Mouse (Mus musculus): ENCODE data around the gene Lepr. TPM values are rescaled to one million over a fixed set of nuclear protein-coding genes. Genes with fewer than 3 reads are reported as not detected.
"Not testable (repeated sequence)": the region's sequence is repeated elsewhere in the genome, so short reads cannot be mapped to it uniquely, and the experiment has no call there.

Gene Lepr
- total RNA-seq, 1 experiment from 2014 or later = not detected

GRCm38 (mm10) chr4:101707953-101708352, 9.3 kb upstream of the Lepr start:
- no peak for ATAC-seq (replicated peaks in 1 of 2; ENCODE audit: insufficient read depth in 1 of 2, low FRiP score in 2 of 2, low TSS enrichment in 1 of 2, low read depth in 1 of 2, poor library complexity in 2 of 2, severe bottlenecking in 2 of 2)

- no peak for ATAC-seq (replicated peaks in 1 of 2; ENCODE audit: insufficient read depth in 1 of 2, low FRiP score in 2 of 2, low TSS enrichment in 1 of 2, low read depth in 1 of 2, poor library complexity in 2 of 2, severe bottlenecking in 2 of 2)
These were observed 6.8 kb upstream of the Lepr start for GRCm38 (mm10) chr4:101710361-101710760.

GRCm38 (mm10) chr4:101711100-101711499, 6.1 kb upstream of the Lepr start:
- no peak for ATAC-seq (replicated peaks in 1 of 2; ENCODE audit: insufficient read depth in 1 of 2, low FRiP score in 2 of 2, low TSS enrichment in 1 of 2, low read depth in 1 of 2, poor library complexity in 2 of 2, severe bottlenecking in 2 of 2)

DNA sequence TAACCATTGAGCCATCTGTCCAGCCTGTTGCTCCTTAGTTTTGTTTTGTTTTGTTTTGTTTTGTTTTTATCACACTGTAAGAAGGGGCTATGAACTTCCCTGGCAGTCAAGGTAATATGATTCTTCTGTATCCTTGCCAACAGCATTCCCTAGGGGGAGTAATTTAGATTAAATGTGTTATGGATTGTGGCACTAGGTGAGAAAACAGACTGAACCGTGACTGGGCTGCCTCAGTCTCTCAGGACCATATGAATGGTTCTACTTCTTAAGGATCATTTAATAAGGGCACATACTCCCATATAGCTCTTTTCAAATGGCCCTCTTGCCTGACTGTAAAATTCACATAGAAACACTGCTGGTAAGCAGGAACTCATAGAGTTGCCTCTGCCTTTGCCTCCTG, 4.6 kb upstream of the Lepr start:
- ATAC-seq (replicated peaks in 1 of 2; ENCODE audit: insufficient read depth in 1 of 2, low FRiP score in 2 of 2, low TSS enrichment in 1 of 2, low read depth in 1 of 2, poor library complexity in 2 of 2, severe bottlenecking in 2 of 2) = no peak

DNA sequence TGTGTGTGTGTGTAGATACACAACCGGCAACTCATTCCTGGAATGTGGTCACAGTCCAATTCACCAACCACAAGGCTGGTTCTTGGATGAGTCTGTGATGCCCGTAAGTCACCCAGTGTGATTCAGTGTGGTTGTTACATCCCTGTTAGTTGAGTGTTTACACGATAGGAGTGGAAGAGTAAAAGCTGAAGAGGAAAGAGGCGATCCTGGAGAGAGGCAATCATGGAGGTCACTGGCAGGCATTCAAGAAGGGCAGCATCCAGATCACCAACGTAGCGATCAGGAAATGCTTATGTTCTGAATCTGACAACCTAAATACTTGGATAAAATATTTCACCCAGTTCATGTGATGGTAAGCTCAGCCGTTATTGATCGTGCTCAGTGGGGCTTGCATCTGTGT, 1.9 kb upstream of the Lepr start:
- no peak for ATAC-seq (replicated peaks in 1 of 2; ENCODE audit: insufficient read depth in 1 of 2, low FRiP score in 2 of 2, low TSS enrichment in 1 of 2, low read depth in 1 of 2, poor library complexity in 2 of 2, severe bottlenecking in 2 of 2)

DNA sequence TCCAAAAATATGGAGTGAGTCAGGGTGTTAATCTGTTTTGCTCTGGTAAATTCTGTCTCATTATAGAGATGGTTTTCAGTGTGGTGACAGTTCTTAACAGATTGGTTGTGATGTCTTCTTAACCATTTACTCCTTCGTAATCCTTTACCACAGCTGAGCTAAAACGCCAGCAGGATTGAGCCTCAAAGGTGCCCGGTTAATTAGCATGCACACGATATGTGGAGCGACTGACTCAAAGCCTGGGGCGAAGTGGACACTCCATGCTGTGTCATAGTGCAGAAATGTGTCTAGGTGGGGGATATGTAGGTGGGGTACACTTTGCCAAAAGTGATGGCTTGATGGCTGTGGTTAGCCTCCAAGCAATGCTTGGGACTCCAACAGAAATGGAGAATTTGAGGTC, 1.4 kb upstream of the Lepr start:
- ATAC-seq (replicated peaks in 1 of 2; ENCODE audit: insufficient read depth in 1 of 2, low FRiP score in 2 of 2, low TSS enrichment in 1 of 2, low read depth in 1 of 2, poor library complexity in 2 of 2, severe bottlenecking in 2 of 2) = no peak

DNA sequence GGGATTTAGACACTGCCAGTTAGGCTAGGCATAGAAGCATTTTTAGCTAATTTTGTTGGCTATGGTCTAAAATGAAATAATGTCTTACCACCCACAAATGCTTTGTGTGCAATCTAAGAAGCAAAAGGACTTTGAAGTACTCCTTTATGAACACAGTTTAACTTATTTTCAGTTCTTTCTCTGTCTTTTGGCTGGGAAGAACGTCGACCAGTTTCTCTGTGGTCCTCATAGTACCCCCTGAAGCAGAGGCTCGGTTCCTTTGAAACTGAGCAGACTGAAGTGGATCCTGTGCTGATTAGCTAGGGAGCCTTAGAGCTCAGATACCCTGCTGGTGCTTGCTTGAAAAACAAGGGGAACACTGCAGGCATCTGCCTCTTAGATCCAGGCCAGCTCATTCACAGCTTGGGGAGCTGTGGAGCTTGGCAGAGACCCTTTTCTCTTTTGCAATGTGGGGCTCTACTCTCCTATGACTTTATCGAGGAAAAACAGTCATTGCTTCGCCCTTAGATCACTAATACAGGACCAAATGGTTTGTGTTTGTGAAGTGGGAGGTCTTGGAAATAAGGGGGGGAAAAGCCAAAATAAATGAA, 1.9 kb downstream of the Lepr start:
- ATAC-seq (replicated peaks in 1 of 2; ENCODE audit: insufficient read depth in 1 of 2, low FRiP score in 2 of 2, low TSS enrichment in 1 of 2, low read depth in 1 of 2, poor library complexity in 2 of 2, severe bottlenecking in 2 of 2) = no peak

DNA sequence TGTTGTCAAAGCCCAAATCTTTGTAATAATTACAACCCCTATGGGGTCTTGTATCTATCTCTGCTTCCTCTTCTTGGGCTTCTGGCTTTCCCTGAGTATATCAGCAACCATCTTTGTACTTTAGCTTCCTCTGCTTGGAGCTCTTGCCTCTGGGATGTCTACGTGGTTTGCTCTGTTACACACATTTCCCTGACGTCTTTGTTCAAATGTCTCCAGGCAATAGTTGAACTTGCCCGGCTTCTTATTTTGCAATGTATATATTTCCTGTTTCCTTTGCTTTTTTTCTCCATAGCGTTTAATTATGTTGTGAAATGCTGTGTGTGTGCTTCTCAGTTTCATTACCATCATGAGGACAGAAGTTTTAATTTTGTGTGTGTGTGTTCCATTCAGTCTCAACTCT, 4.5 kb downstream of the Lepr start:
- no peak; a peak in 1 of 4 replicates for ATAC-seq (replicated peaks in 1 of 2; ENCODE audit: insufficient read depth in 1 of 2, low FRiP score in 2 of 2, low TSS enrichment in 1 of 2, low read depth in 1 of 2, poor library complexity in 2 of 2, severe bottlenecking in 2 of 2)

- ATAC-seq (replicated peaks in 1 of 2; ENCODE audit: insufficient read depth in 1 of 2, low FRiP score in 2 of 2, low TSS enrichment in 1 of 2, low read depth in 1 of 2, poor library complexity in 2 of 2, severe bottlenecking in 2 of 2) = no peak
These were observed 24.8 kb downstream of the Lepr start for GRCm38 (mm10) chr4:101741973-101742372.

- ATAC-seq (replicated peaks in 1 of 2; ENCODE audit: insufficient read depth in 1 of 2, low FRiP score in 2 of 2, low TSS enrichment in 1 of 2, low read depth in 1 of 2, poor library complexity in 2 of 2, severe bottlenecking in 2 of 2) = no peak
These were observed 28.3 kb downstream of the Lepr start for GRCm38 (mm10) chr4:101745534-101745933.

DNA sequence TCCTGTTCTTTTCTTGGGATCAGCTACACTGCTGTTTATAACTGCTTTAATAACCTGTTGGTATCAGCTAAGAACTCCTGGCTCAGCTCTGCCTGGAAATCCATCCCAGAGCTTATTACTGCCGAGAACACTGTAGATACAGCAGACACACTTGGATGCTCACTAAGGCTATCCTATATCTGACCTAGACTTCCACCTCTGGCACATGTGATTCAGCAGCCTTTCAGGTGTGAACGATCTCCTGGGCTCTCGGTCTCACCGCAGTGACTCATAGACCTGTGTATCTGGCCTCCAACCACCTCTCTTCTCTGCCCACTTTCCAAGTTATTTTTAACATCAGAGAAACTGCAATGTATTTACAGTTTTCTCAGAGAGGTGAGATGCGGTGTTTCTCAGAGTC, 43.3 kb downstream of the Lepr start:
- no peak for ATAC-seq (replicated peaks in 1 of 2; ENCODE audit: insufficient read depth in 1 of 2, low FRiP score in 2 of 2, low TSS enrichment in 1 of 2, low read depth in 1 of 2, poor library complexity in 2 of 2, severe bottlenecking in 2 of 2)

- not testable (repeated sequence) for ATAC-seq (replicated peaks in 1 of 2; ENCODE audit: insufficient read depth in 1 of 2, low FRiP score in 2 of 2, low TSS enrichment in 1 of 2, low read depth in 1 of 2, poor library complexity in 2 of 2, severe bottlenecking in 2 of 2)
These were observed 126.7 kb downstream of the Lepr start, which contains the start of gene B020004J07Rik for GRCm38 (mm10) chr4:101843923-101844322. Gene B020004J07Rik, minus strand, starts transcription at chr4:101844023.

- no peak for ATAC-seq (replicated peaks in 1 of 2; ENCODE audit: insufficient read depth in 1 of 2, low FRiP score in 2 of 2, low TSS enrichment in 1 of 2, low read depth in 1 of 2, poor library complexity in 2 of 2, severe bottlenecking in 2 of 2)
These were observed 133.7 kb downstream of the Lepr start for GRCm38 (mm10) chr4:101850908-101851307.

- ATAC-seq (replicated peaks in 1 of 2; ENCODE audit: insufficient read depth in 1 of 2, low FRiP score in 2 of 2, low TSS enrichment in 1 of 2, low read depth in 1 of 2, poor library complexity in 2 of 2, severe bottlenecking in 2 of 2) = peak in 1 of 2 experiments; percentile 46; a peak in 1 of 4 replicates
These were observed 143.7 kb downstream of the Lepr start for GRCm38 (mm10) chr4:101860873-101861272.

DNA sequence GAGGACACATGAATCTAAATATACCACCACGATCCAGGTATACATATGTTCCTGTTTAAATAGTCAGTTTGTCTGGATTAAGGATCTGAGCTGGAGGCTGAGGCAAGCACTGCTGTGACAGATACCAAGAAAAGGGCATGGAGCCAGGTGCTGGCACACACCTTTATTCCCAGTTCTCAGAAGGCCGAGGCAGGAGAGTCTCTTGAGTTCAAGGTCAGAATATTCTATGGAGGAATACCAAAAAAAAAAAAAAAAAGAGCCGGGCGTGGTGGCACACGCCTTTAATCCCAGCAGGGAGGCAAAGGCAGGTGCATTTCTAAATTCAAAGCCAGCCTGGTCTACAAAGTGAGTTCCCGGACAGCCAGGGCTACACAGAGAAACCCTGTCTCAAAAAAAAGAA, 145.1 kb downstream of the Lepr start:
- no peak for ATAC-seq (replicated peaks in 1 of 2; ENCODE audit: insufficient read depth in 1 of 2, low FRiP score in 2 of 2, low TSS enrichment in 1 of 2, low read depth in 1 of 2, poor library complexity in 2 of 2, severe bottlenecking in 2 of 2)

Other genes starting within 250 kb of the Lepr start
- gene Dnajc6, start 220.8 kb upstream of the Lepr start, total RNA-seq (2017) = 42.5 and 48.3 TPM in 2 replicates
- gene Leprot, start 69.7 kb upstream of the Lepr start, total RNA-seq (2017) = 61.5 and 64.7 TPM in 2 replicates
- gene B020004J07Rik, start 126.6 kb downstream of the Lepr start, total RNA-seq (2017) = not detected in 2 replicates
- gene C130073F10Rik, start 176.4 kb downstream of the Lepr start, total RNA-seq (2017) = not detected in 2 replicates
- not detected in 2 replicates for gene Gm12800, start 191.7 kb downstream of the Lepr start, total RNA-seq (2017)
- gene Gm12794, start 223.0 kb downstream of the Lepr start, total RNA-seq (2017) = not detected in 2 replicates

Data from hematopoietic stem cell, adult 5-6 weeks (primary cell).